Mouse (Mus musculus) small intestine, adult 2 months (tissue): ENCODE results near the gene Ube4b.

Experiments
- CTCF ChIP-seq: fragments of 200-500 bp; IDR thresholded peaks from 2 replicates; pipeline ENCODE4 v1.5.1; 2012; ENCODE audit warnings: low read depth, mild to moderate bottlenecking, control low read depth, inconsistent platforms, low read length, moderate library complexity, mixed read lengths; ENCODE audit not compliant: insufficient replicate concordance, insufficient read length; ENCODE audit errors: extremely low read depth
- POLR2A ChIP-seq: fragments of 200-500 bp; IDR thresholded peaks from 2 replicates; pipeline ENCODE4 v1.6.1; 2012; ENCODE audit warnings: low read depth, mild to moderate bottlenecking, control low read depth, inconsistent platforms, low read length, moderate library complexity

GRCm38 (mm10) chr4:149379881-149380280, 46.7 kb downstream of the Ube4b start:
- TF ChIP-seq POLR2A (no peak), CTCF (no peak)
